Mouse (Mus musculus) heart, postnatal 0 days (tissue): ENCODE results near the gene Kpna7.

Experiments
- CTCF ChIP-seq: IDR thresholded peaks from 2 replicates; pipeline ENCODE4 v1.5.1; 2016; ENCODE audit warnings: antibody characterized with exemption, control low read depth, low read depth
- EP300 ChIP-seq: IDR thresholded peaks from 2 replicates; pipeline ENCODE4 v1.6.1; 2016; ENCODE audit warnings: antibody characterized with exemption, low read depth

DNA sequence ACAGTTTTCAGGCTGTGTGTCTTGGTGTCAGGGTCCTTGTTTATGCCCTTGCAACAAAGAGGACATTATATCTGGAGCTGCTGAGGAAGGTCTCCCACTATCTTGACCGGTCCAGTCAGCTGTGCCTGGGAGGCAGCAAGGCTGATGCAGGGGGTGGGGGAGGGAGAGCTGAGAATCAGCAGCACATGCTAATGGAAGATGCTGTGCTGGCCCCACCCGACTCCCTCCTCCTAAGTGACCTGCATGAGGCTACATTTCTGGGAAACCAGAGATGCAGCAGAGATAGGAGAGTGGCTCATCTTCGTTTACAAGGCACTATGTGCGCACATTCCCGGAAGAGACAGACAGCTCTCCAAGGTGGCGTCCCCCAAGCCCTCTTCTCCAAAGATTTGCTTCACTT lies 26.6 kb upstream of the Kpna7 start:
- TF ChIP-seq CTCF, result no peak
- TF ChIP-seq EP300, result no peak
